Mouse (Mus musculus) Patski (cell line): ENCODE measurements around the gene Camk1d. TPM values are rescaled to one million over a fixed set of nuclear protein-coding genes. Genes with fewer than 3 reads are reported as not detected.

Source experiments
- ATAC-seq: fragments of 100-300 bp; one replicate; pipeline ENCODE4 v1.8.0; 2021
- CTCF ChIA-PET: fragments of 350-600 bp; sonication (Branson Sonifier 250); formaldehyde crosslinking; loops from one replicate; lab custom pipeline; 2022; ENCODE audit warnings: inconsistent platforms; lab: Charles Lee
- POLR2A ChIA-PET: fragments of 350-600 bp; sonication (Branson Sonifier 250); formaldehyde crosslinking; loops from one replicate; lab custom pipeline; 2022; ENCODE audit warnings: antibody characterized with exemption, inconsistent platforms; lab: Charles Lee
- DNase-seq: peaks from one replicate; pipeline ENCODE4 v3.0.0-alpha.2; 2011; ENCODE audit warnings: low read depth, low spot score
- H3K27me3 ChIP-seq: fragments of 371-371 bp; one replicate; pipeline ENCODE4 v1.5.1; 2021
- CTCF ChIP-seq: fragments of 100-300 bp; IDR thresholded peaks from one replicate; pipeline ENCODE4 v1.5.1; 2021
- in situ Hi-C: fragments of 300-500 bp; cut with MboI; formaldehyde crosslinking; loops from 3 replicates; pipeline ENCODE4 v1.11.1; 2018; ENCODE audit warnings: low pct_unique_long_range_greater_than_20kb, mixed read lengths
- polyA plus RNA-seq: library from polyadenylated mRNA; unstranded; gene quantifications from one replicate; pipeline ENCODE4 v1.2.3, GENCODE M21; 2021

Gene Camk1d
- polyA plus RNA-seq, 1 experiment from 2014 or later = 2.0 TPM

GRCm38 (mm10) chr2:5735881-5736280, 21.6 kb upstream of the Camk1d start:
- TF ChIP-seq CTCF = no peak
- POLR2A ChIA-PET = interaction anchor here (0.7 kb wide), 1 partner anchor 32 kb away, joined by 3 read pairs; no protein-coding TSS in a partner anchor
- DNase-seq (no peak), ATAC-seq (no peak)
- in situ Hi-C loops = no loop called here
- CTCF ChIA-PET = interaction anchor here (0.8 kb wide), 1 partner anchor 17 kb away, joined by 3 read pairs; no protein-coding TSS in a partner anchor
- H3K27me3 ChIP-seq = no peaks in the 10 kb centered on the region

- TF ChIP-seq CTCF = no peak
- CTCF ChIA-PET = interaction anchor here (1.3 to 1.4 kb wide), 2 partner anchors 16 to 39 kb away, joined by 3 read pairs; no protein-coding TSS in a partner anchor
- DNase-seq (peak; percentile 57), ATAC-seq (peak; percentile 13)
- no peaks in the 10 kb centered on the region for H3K27me3 ChIP-seq
- POLR2A ChIA-PET = no interaction called here
- in situ Hi-C loops = no loop called here
Observed at GRCm38 (mm10) chr2:5733300-5734085, 19.2 kb upstream of the Camk1d start.

GRCm38 (mm10) chr2:5732047-5732446, 17.7 kb upstream of the Camk1d start:
- in situ Hi-C loops = no loop called here
- no peak for DNase-seq
- H3K27me3 ChIP-seq = no peaks in the 10 kb centered on the region
- ChIA-PET CTCF (no interaction called here), POLR2A (interaction anchor here (0.7 kb wide), 1 partner anchor 731 kb away, joined by 3 read pairs; no protein-coding TSS in a partner anchor)
- no peak for TF ChIP-seq CTCF
- ATAC-seq = no peak

- in situ Hi-C loops = no loop called here
- peak; percentile 86 for ATAC-seq
- DNase-seq = peak; percentile 93
- TF ChIP-seq CTCF = no peak
- no peaks in the 10 kb centered on the region for H3K27me3 ChIP-seq
- POLR2A ChIA-PET = interaction anchor here (1.4 kb wide), 1 partner anchor 116 kb away, joined by 3 read pairs; no protein-coding TSS in a partner anchor
- CTCF ChIA-PET = interaction anchor here (0.9 to 1.1 kb wide), 2 partner anchors 13 to 37 kb away, joined by 3 read pairs; no protein-coding TSS in a partner anchor
Observed at GRCm38 (mm10) chr2:5730364-5730792, 16.1 kb upstream of the Camk1d start.

GRCm38 (mm10) chr2:5729931-5730330, 15.6 kb upstream of the Camk1d start:
- no peak for TF ChIP-seq CTCF
- in situ Hi-C loops = no loop called here
- ATAC-seq (no peak), DNase-seq (no peak)
- H3K27me3 ChIP-seq = no peaks in the 10 kb centered on the region
- ChIA-PET POLR2A (no interaction called here), CTCF (interaction anchor here (0.9 to 1.1 kb wide), 2 partner anchors 12 to 37 kb away, joined by 3 read pairs; no protein-coding TSS in a partner anchor)

- DNase-seq (no peak), ATAC-seq (no peak)
- no peaks in the 10 kb centered on the region for H3K27me3 ChIP-seq
- ChIA-PET POLR2A (no interaction called here), CTCF (interaction anchor here (1.2 kb wide), 1 partner anchor 19 kb away, joined by 4 read pairs; no protein-coding TSS in a partner anchor)
- TF ChIP-seq CTCF = no peak
- in situ Hi-C loops = no loop called here
Observed at GRCm38 (mm10) chr2:5725028-5725701, 10.8 kb upstream of the Camk1d start.

GRCm38 (mm10) chr2:5717675-5718074, 3.4 kb upstream of the Camk1d start:
- no peak for TF ChIP-seq CTCF
- H3K27me3 ChIP-seq = peaks cover 3% of the 10 kb centered on the region
- POLR2A ChIA-PET = no interaction called here
- in situ Hi-C loops = loop anchor here (5.0 kb wide), 1 partner anchor 105 kb away; no protein-coding TSS in a partner anchor
- CTCF ChIA-PET = interaction anchor here (0.7 to 1.6 kb wide), 4 partner anchors 13 to 53 kb away, joined by 3 to 7 read pairs (median 3); no protein-coding TSS in a partner anchor
- ATAC-seq = no peak
- DNase-seq = no peak

- no peak for TF ChIP-seq CTCF
- peaks cover 3% of the 10 kb centered on the region for H3K27me3 ChIP-seq
Observed at GRCm38 (mm10) chr2:5715544-5715943, 1.2 kb upstream of the Camk1d start.

GRCm38 (mm10) chr2:5715054-5715410, 717 bp upstream of the Camk1d start:
- ChIA-PET CTCF (interaction anchor here (1.4 kb wide), 1 partner anchor 15 kb away, joined by 3 read pairs; no protein-coding TSS in a partner anchor), POLR2A (no interaction called here)
- no peak for TF ChIP-seq CTCF
- ATAC-seq = no peak
- H3K27me3 ChIP-seq = peaks cover 3% of the 10 kb centered on the region
- in situ Hi-C loops = loop anchor here (5.0 kb wide), 1 partner anchor 103 kb away; no protein-coding TSS in a partner anchor
- DNase-seq = no peak

More at GRCm38 (mm10) chr2:5715544-5715943, 1.2 kb upstream of the Camk1d start:
- ChIA-PET CTCF (no interaction called here), POLR2A (no interaction called here)
- ATAC-seq = no peak
- DNase-seq = no peak
- in situ Hi-C loops = loop anchor here (5.0 kb wide), 1 partner anchor 103 kb away; no protein-coding TSS in a partner anchor
